Mouse (Mus musculus) kidney, embryonic 14.5 days (tissue): ENCODE results near the gene Slc25a41. TPM values are rescaled to one million over a fixed set of nuclear protein-coding genes. Genes with fewer than 3 reads are reported as not detected.

ENCODE experiments used
- ATAC-seq: fragments of 200-750 bp; cut with Nextera tagmentation; 2 replicates; pipeline ENCODE4 v1.8.0; 2017; ENCODE audit warnings: moderate number of reproducible peaks, mild to moderate bottlenecking, moderate TSS enrichment, moderate library complexity; ENCODE audit not compliant: low FRiP score, low TSS enrichment
- H3K27ac ChIP-seq: fragments of 300-500 bp; sonication (generic); 2 replicates; pipeline ENCODE4 v1.5.1; 2014; ENCODE audit warnings: low read depth, mild to moderate bottlenecking, low read length, moderate library complexity, mixed read lengths
- H3K27me3 ChIP-seq: fragments of 300-500 bp; sonication (generic); 2 replicates; pipeline ENCODE4 v1.6.1; 2014; ENCODE audit warnings: mild to moderate bottlenecking, low read length; ENCODE audit not compliant: control insufficient read depth, insufficient read depth
- H3K36me3 ChIP-seq: fragments of 300-500 bp; sonication (generic); 2 replicates; pipeline ENCODE4 v1.6.1; 2014; ENCODE audit warnings: low read length, mixed read lengths; ENCODE audit not compliant: control insufficient read depth, insufficient read depth
- H3K4me1 ChIP-seq: fragments of 300-500 bp; sonication (generic); 2 replicates; pipeline ENCODE4 v1.6.1; 2014; ENCODE audit warnings: low read length, mixed read lengths; ENCODE audit not compliant: control insufficient read depth, insufficient read depth
- H3K4me2 ChIP-seq: fragments of 300-500 bp; sonication (generic); replicated peaks from 2 replicates; pipeline ENCODE4 v1.6.1; 2014; ENCODE audit warnings: low read depth, mild to moderate bottlenecking, low read length
- H3K4me3 ChIP-seq: fragments of 300-500 bp; sonication (generic); 2 replicates; pipeline ENCODE4 v1.5.1; 2014; ENCODE audit warnings: mild to moderate bottlenecking, low read length
- H3K9ac ChIP-seq: fragments of 300-500 bp; sonication (generic); 2 replicates; pipeline ENCODE4 v1.6.1; 2014; ENCODE audit warnings: low read depth, mild to moderate bottlenecking, low read length, moderate library complexity
- H3K9me3 ChIP-seq: fragments of 300-500 bp; sonication (generic); 2 replicates; pipeline ENCODE4 v1.6.1; 2016; ENCODE audit warnings: low read length; ENCODE audit not compliant: control insufficient read depth
- WGBS: fragments of 180-500 bp; shearing (Covaris S2); extraction: QIAGEN DNeasy Blood & Tissue Kit; methylation state at CpG from one replicate; pipeline ENCODE4 v1.1.7; 2014; 5-methylcytosine and 5-hydroxymethylcytosine counted together
- polyA plus RNA-seq: library from polyadenylated mRNA; unstranded; fragments of >200 nt; fragmentation: Nextera tagmentation; extraction: Ambion mirVana; gene quantifications from 2 replicates; pipeline ENCODE4 v1.2.1, GENCODE M21; 2014

Slc25a41 gene
- polyA plus RNA-seq, 1 experiment from 2014 or later, result not detected

DNA sequence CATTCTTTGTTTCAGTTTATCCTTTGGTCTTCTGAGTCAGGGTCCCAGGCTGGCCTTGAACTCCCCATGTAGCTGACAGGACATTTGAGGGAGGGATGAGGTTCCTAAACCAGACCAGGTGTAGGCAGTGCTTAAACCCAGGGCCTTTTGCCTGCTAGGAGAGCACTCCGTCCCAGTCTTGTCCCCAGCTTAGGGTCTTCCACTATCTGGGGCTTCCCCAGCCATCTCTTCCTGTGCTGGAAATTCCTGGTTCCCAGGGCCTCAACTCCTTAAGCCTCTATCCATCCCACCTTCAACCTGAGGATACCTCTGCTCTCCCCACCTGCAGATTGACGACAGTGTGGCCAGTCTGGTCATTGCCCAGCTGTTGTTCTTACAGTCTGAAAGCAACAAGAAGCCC is 50.5 kb downstream of the Slc25a41 start:
- WGBS, result 90% methylated on average over 2 of the region's 2 CpGs
- H3K9ac ChIP-seq, result peak overlapping the region; percentile 76
- no peaks in the 10 kb centered on the region for H3K27me3 ChIP-seq
- peaks cover 5% of the 10 kb centered on the region; the same call in 1 of the 2 replicates for H3K4me1 ChIP-seq
- no peak for ATAC-seq
- peaks cover 39% of the 10 kb centered on the region for H3K36me3 ChIP-seq
- peak overlapping the region; percentile 83 for H3K4me3 ChIP-seq
- H3K4me2 ChIP-seq, result peak overlapping the region; percentile 74
- no peak overlapping the region for H3K27ac ChIP-seq
- H3K9me3 ChIP-seq, result no peaks in the 10 kb centered on the region

DNA sequence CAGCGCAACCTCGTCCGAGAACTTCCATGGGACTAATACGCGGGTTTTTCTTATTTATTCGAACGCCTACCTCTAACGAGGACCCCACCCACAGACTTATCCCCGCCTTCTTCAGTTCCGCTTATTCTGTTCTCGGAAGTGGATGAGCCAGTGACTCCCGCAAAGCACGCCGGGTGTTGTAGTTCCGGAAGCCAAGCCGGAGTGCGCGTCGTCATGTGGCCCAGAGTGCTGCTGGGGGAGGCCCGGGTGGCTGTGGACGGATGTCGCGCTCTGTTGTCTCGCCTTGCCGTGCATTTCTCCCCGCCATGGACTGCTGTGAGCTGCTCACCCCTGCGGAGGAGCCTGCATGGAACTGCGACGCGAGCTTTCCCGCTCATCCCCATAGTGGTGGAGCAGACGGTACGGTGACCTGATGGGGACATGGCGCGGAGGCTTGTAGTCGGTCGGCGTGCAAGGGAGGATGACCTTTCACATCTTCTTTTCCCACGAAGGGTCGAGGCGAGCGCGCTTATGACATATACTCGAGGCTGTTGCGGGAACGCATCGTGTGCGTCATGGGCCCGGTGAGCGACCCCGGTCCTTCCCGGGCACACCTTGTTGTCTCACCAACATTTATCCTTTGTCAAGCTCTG is 51.2 kb downstream of the Slc25a41 start, which contains the start of gene Clpp:
TSS of gene Clpp (plus strand) at position 191 of the 632 bp plus-strand sequence.
- Histone ChIP-seq H3K9me3 (no peaks in the 10 kb centered on the region), H3K36me3 (peaks cover 31% of the 10 kb centered on the region), H3K4me2 (peak within 1 kb of the TSS; percentile 74), H3K27ac (peak within 1 kb of the TSS; percentile 71; the same call in 1 of the 2 replicates), H3K27me3 (no peaks in the 10 kb centered on the region), H3K4me1 (peaks cover 5% of the 10 kb centered on the region; the same call in 1 of the 2 replicates), H3K4me3 (peak within 1 kb of the TSS; percentile 83), H3K9ac (peak within 1 kb of the TSS; percentile 76)
- ATAC-seq, result peak; percentile 96
- WGBS, result under 1% methylated on average over 52 of the region's 52 CpGs

DNA sequence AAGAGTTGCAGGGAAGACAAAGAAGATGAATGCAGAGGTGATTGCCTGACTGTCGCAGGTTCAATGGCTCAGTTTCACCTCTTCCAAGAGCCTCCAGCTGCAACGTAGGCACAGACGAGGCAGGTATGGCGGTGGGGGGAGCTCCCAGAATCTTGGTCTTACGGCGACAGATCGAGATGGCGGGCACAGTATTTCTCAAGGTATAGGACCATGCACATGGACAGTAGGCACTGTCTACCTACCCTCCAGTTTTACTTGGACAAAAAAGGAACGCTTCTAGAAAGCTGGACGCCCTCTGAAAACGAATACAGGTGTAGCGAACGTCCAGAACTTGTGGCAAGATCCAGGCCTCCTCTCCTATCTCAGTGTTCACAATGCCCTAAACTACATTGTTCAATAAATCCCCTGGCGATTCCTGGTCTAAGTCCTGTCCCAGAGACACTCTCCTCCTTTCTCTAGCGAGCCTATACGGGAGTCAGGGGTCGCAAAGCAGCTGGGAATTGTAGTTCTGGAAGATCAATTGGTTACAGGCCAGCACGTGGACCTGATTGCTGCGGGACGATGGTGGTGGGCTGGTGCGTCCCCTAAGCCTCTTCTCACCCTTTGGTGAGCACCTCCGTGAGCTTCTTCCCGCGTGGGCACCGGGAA is 51.9 kb downstream of the Slc25a41 start:
- peak overlapping the region; percentile 83 for H3K4me3 ChIP-seq
- WGBS, result 4% methylated on average over 25 of the region's 25 CpGs
- peak overlapping the region; percentile 76 for H3K9ac ChIP-seq
- H3K36me3 ChIP-seq, result peaks cover 25% of the 10 kb centered on the region
- ATAC-seq, result peak; percentile 90
- peak overlapping the region; percentile 71; the same call in 1 of the 2 replicates for H3K27ac ChIP-seq
- no peaks in the 10 kb centered on the region for H3K27me3 ChIP-seq
- H3K4me2 ChIP-seq, result peak overlapping the region; percentile 74
- no peaks in the 10 kb centered on the region for H3K9me3 ChIP-seq
- peaks cover 5% of the 10 kb centered on the region; the same call in 1 of the 2 replicates for H3K4me1 ChIP-seq

DNA sequence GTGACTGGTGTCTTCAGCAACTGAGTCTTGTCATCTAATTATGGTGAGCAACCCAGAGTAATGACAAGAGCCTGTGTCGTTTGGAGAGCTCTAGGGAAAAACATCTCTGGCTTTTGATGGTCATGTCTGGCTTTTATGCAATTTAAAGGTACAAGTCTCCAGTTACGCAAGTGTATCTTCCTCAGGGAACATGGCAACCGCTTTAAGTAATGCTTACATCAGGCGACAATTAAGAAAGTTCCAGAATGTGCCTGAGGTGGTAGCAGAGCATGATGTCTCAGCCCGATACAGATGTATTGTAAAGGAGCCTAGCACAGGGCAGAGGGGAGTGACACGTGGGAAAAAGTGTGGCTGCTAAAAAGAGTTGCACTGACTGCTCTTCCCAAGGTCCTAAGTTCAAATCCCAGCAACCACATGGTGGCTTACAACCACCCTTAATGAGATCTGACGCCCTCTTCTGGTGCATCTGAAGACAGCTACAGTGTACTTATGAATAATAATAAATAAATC is 52.5 kb downstream of the Slc25a41 start:
- Histone ChIP-seq H3K4me2 (peak overlapping the region; percentile 74), H3K4me1 (peaks cover 5% of the 10 kb centered on the region; the same call in 1 of the 2 replicates), H3K27me3 (no peaks in the 10 kb centered on the region), H3K9ac (peak overlapping the region; percentile 76; the same call in 1 of the 2 replicates), H3K36me3 (peaks cover 19% of the 10 kb centered on the region), H3K4me3 (peak overlapping the region; percentile 83), H3K9me3 (no peaks in the 10 kb centered on the region), H3K27ac (no peak overlapping the region; the same call in 1 of the 2 replicates)
- 72% methylated on average over 7 of the region's 7 CpGs for WGBS
- no peak for ATAC-seq

DNA sequence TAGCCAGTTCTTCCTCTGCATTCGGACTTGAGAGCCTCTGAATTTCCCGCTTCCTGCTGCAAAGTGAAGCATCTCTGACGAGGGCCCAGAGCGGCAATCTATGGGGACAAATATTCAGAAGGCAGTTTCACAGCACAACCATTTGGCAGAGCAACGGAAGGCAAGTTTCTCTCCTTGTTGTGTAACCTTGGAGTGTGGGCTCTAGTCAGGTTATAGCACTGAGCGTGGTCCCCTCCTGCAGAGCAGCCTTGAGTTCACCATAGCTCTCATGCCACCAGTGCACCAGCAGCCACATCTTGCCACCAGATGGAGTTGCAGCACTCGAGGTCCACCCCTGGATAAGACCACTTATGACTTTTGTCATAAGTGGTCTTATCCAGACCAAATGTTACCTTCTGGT is 53.0 kb downstream of the Slc25a41 start:
- peaks cover 14% of the 10 kb centered on the region for H3K36me3 ChIP-seq
- no peaks in the 10 kb centered on the region for H3K9me3 ChIP-seq
- no peak overlapping the region for H3K9ac ChIP-seq
- no peak overlapping the region for H3K27ac ChIP-seq
- H3K4me1 ChIP-seq, result peaks cover 5% of the 10 kb centered on the region; the same call in 1 of the 2 replicates
- H3K27me3 ChIP-seq, result no peaks in the 10 kb centered on the region
- WGBS, result 83% methylated on average over 7 of the region's 7 CpGs
- no peak overlapping the region for H3K4me3 ChIP-seq
- no peak for ATAC-seq
- H3K4me2 ChIP-seq, result no peak overlapping the region

DNA sequence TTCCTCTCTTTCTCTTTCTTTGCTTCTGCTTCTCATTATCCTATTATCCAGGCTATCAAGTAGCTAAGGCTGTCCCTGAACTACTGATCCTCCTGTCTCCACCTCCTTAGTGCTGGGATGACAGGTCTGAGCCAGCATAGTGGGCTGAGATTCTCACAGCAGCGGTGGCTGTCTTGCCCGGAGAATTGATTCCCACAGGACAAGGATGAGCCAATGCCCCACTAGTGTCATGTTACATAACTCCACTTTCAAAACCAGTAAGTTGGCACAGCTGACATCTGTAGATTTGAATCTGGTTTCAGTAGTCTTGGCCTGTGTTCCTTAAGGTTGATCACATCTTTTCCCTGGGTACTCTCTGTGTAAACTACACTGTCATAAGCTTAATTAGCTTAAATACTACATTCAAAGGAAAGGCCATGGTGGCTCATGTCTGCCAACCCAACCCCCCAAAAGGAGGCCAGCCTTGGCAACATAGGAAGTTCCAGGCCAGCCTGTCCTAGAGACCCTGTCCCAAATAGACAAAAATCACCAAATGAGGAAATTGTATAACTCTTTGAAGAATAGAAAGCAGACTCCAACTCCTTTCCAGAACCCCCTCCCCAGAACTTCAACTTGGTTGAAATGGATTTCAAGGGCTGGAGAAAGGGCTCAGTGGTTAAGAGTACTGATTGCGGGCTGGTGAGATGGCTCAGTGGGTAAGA is 55.2 kb downstream of the Slc25a41 start:
- H3K4me3 ChIP-seq, result no peak overlapping the region
- no peak overlapping the region for H3K27ac ChIP-seq
- H3K27me3 ChIP-seq, result no peaks in the 10 kb centered on the region
- H3K36me3 ChIP-seq, result no peaks in the 10 kb centered on the region
- WGBS, result 91% methylated on average over 3 of the region's 3 CpGs
- ATAC-seq, result no peak
- H3K9me3 ChIP-seq, result no peaks in the 10 kb centered on the region
- H3K4me2 ChIP-seq, result no peak overlapping the region
- H3K9ac ChIP-seq, result no peak overlapping the region
- H3K4me1 ChIP-seq, result peaks cover 5% of the 10 kb centered on the region; the same call in 1 of the 2 replicates

DNA sequence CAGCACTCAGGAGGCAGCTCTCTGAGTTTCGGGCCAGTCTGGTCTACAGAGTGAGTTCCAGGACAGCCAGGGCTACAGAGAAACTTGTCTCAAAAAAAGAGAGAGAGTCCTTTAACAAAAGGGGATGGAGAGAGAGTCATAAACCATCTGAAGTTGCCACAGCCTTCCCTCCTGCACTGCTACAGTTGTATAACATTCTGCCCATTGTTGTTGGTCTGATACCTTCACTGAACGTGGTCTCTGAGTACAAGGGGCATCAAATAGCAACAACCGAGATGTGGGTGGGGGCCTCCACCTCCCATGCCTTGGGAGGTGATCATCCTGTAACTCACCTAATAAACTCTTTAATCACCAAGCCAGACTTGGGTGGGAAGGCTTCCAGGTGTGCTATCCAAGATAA is 55.8 kb downstream of the Slc25a41 start:
- no peak for ATAC-seq
- Histone ChIP-seq H3K4me1 (no peaks in the 10 kb centered on the region), H3K9me3 (no peaks in the 10 kb centered on the region), H3K36me3 (no peaks in the 10 kb centered on the region), H3K27me3 (no peaks in the 10 kb centered on the region), H3K9ac (no peak overlapping the region), H3K4me3 (no peak overlapping the region), H3K4me2 (no peak overlapping the region), H3K27ac (no peak overlapping the region)
- 69% methylated on average over 3 of the region's 3 CpGs for WGBS

DNA sequence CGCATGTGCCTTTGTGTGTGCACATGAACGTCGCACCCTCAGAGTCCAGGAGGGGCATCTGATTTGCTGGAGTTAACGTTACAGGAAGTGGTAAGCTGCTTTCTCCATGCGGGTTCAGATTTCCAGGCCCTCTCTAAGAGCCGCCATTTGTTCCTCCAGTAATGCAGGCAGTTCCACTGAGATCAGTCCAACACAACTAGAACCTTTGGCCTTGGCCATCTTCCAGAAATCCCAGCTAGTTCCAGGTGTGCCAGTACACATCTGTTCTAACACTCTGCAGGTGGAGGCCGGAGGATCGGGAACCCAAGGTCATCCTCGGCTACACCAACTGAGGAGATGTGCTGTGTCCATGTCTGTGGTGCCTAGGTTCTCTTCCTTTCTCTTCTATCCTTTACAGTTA is 56.6 kb downstream of the Slc25a41 start:
- WGBS, result 76% methylated on average over 9 of the region's 9 CpGs

More for the DNA sequence above, 56.6 kb downstream of the Slc25a41 start:
- Histone ChIP-seq H3K27ac (no peak overlapping the region), H3K36me3 (no peaks in the 10 kb centered on the region), H3K4me2 (no peak overlapping the region), H3K9ac (no peak overlapping the region), H3K9me3 (no peaks in the 10 kb centered on the region), H3K27me3 (no peaks in the 10 kb centered on the region), H3K4me3 (no peak overlapping the region), H3K4me1 (no peaks in the 10 kb centered on the region)
- no peak for ATAC-seq
